Mouse (Mus musculus) G1E (cell line): Measurements from ENCODE around the gene Usp29.

Source experiments
- CTCF ChIP-seq: IDR thresholded peaks from 2 replicates; pipeline ENCODE4 v1.5.1; 2012; ENCODE audit warnings: low read depth, low read length, inconsistent platforms, mixed read lengths
- GATA1 ChIP-seq: IDR thresholded peaks from 2 replicates; pipeline ENCODE4 v1.6.1; 2012; ENCODE audit warnings: borderline replicate concordance, low read length, inconsistent platforms, mixed read lengths
- TAL1 ChIP-seq: conservative IDR thresholded peaks from 2 replicates; pipeline ENCODE4 v1.6.1; 2012; ENCODE audit warnings: low read depth, low read length, inconsistent platforms, mixed read lengths

DNA sequence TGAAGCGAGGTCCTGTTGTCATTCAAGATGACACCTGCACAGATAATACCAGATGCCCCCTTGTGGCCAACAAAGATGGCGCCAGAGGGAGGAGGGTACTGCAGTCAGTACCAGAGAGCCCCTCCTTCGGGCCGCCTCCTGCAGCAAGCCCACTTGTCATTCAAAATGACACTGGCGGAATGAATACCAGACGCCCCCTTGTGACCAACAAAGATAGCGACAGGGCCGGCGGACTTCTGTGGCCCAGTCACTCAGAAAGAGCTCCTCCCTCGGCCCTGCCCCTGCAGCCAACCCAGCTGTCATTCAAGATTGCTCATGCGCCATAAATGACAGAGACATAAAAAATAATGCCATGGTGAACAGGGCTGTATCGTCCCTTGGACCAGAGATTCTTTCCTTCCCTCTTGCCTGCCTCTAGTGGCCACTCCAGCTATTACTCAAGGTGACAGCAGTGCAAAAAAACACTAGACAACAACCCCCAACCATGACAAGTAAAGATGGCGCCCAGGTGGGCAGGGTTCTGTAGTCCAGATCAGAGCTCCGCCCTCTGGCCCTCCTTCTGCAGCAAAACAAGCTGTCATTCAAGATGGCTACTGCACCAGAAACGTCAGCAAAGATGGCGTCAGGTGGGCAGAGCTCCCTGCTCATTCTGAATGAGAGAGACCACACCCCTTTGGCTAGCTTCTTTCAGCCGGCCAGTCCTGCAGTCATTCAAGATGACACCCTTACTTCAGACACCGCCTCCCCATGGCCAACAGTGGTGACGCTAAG is 2.8 kb upstream of the Usp29 start:
- TF ChIP-seq CTCF (no peak), GATA1 (no peak), TAL1 (no peak)
